Mouse (Mus musculus) bone marrow macrophage, adult 2 months (primary cell): ENCODE data around the gene A830031A19Rik.

Source experiments
- CTCF ChIP-seq: IDR thresholded peaks from 2 replicates; pipeline ENCODE4 v1.5.1; 2012; ENCODE audit warnings: low read depth, mild to moderate bottlenecking, low read length, moderate library complexity
- POLR2A ChIP-seq: IDR thresholded peaks from 2 replicates; pipeline ENCODE4 v1.6.1; 2012; ENCODE audit warnings: mild to moderate bottlenecking, low read depth, low read length, borderline replicate concordance

GRCm38 (mm10) chr11:24091393-24092080, 16.7 kb upstream of the A830031A19Rik start:
- TF ChIP-seq CTCF, result no peak
- no peak for TF ChIP-seq POLR2A
